ENCODE assay signal across 28 mouse cellular contexts in genomic region chr8:116466586-116466985, GRCm38 (mm10). TPM values are rescaled to one million over a fixed set of nuclear protein-coding genes. Genes with fewer than 3 reads are reported as not detected.
"Had no signal": no experiment of that assay in that cellular context is flagged by ENCODE, and none has a peak within 500 bp of the region (broad histone marks: within the 10 kb centered on the region; RNA-seq: fewer than 3 reads in every experiment).

No protein-coding gene starts in this region.

- H3K27me3 ChIP-seq: heart, embryonic 13.5 days; heart, embryonic 15.5 days; hindbrain, embryonic 12.5 days; intestine, embryonic 15.5 days; kidney, embryonic 15.5 days; limb, embryonic 12.5 days; liver, embryonic 13.5 days; liver, embryonic 15.5 days had no signal

- H3K36me3 ChIP-seq: heart, embryonic 13.5 days; heart, embryonic 15.5 days; hindbrain, embryonic 10.5 days; hindbrain, embryonic 12.5 days; intestine, embryonic 15.5 days; kidney, embryonic 15.5 days; limb, embryonic 10.5 days; limb, embryonic 12.5 days; liver, embryonic 13.5 days; liver, embryonic 15.5 days had no signal

- DNase-seq: gastrocnemius, postnatal 25 days; heart, postnatal 14 days; heart, postnatal 4 days; kidney, adult 18-20 months; kidney, adult 9 months; kidney, postnatal 14 days; kidney, postnatal 4 days; liver; liver, embryonic 13.5 days had no signal

- H3K27ac ChIP-seq: heart, embryonic 13.5 days; heart, embryonic 15.5 days; hindbrain, embryonic 10.5 days; hindbrain, embryonic 12.5 days; hindbrain, embryonic 14.5 days; intestine, embryonic 15.5 days; kidney, embryonic 15.5 days; layer of hippocampus, adult 2 months; left cerebral cortex, adult 2 months; limb, embryonic 10.5 days; limb, embryonic 12.5 days; liver, embryonic 13.5 days; liver, embryonic 15.5 days had no signal

- H3K4me3 ChIP-seq: heart, embryonic 13.5 days; heart, embryonic 15.5 days; hindbrain, embryonic 10.5 days; hindbrain, embryonic 12.5 days; intestine, embryonic 15.5 days; kidney, embryonic 15.5 days; layer of hippocampus, adult 2 months; left cerebral cortex, adult 2 months; limb, embryonic 10.5 days; limb, embryonic 12.5 days; liver, embryonic 13.5 days; liver, embryonic 15.5 days had no signal

- H3K4me1 ChIP-seq: heart, embryonic 13.5 days; heart, embryonic 15.5 days; hindbrain, embryonic 10.5 days; hindbrain, embryonic 12.5 days; intestine, embryonic 15.5 days; kidney, embryonic 15.5 days; limb, embryonic 10.5 days; limb, embryonic 12.5 days; liver, embryonic 13.5 days; liver, embryonic 15.5 days had no signal

RNA-seq across cellular contexts. Expression of gene Dynlrb2, which starts 38.2 kb away (rescaled TPM):
- total RNA-seq: gastrocnemius, postnatal 25 days; gastrocnemius, postnatal 4 days; granulocyte monocyte progenitor cell, adult 5-6 weeks; heart, postnatal 14 days; heart, postnatal 4 days had no signal
- polyA plus RNA-seq: heart, embryonic 11.5 days; heart, embryonic 13.5 days; heart, postnatal 0 days; inflammation-experienced regulatory T-cells, adult 6 months; intestine, embryonic 15.5 days; intestine, postnatal 0 days; limb, embryonic 10.5 days; limb, embryonic 12.5 days; liver, embryonic 11.5 days; liver, embryonic 13.5 days; liver, embryonic 15.5 days had no signal
